Mouse (Mus musculus) megakaryocyte-erythroid progenitor cell, adult 5-6 weeks (primary cell): ENCODE results near the gene Mob4. TPM values are rescaled to one million over a fixed set of nuclear protein-coding genes. Genes with fewer than 3 reads are reported as not detected.

Experiments used
- total RNA-seq, 2 experiments: library from RNA; stranded (forward) in 1 of 2; stranded (reverse) in 1 of 2; fragments of 200-1000, 215-1000 nt in 1 of 2; fragments of >200 nt in 1 of 2; fragmentation: Nextera tagmentation in 1 of 2; gene quantifications; 2 replicates each; pipeline ENCODE4 v1.2.3; 2014 to 2017

The Mob4 gene
- total RNA-seq, 2 experiments from 2014 or later, result 29.4 to 42.6 TPM

Other genes starting within 250 kb of the Mob4 start
- gene Ankrd44, start 204.8 kb upstream of the Mob4 start, total RNA-seq (2014; fragmentation: Nextera tagmentation), result 19.2 and 23.8 TPM in 2 replicates
- gene Ankrd44, start 204.8 kb upstream of the Mob4 start, total RNA-seq (2017), result 12.5 and 17.5 TPM in 2 replicates
- gene Sf3b1, start 103.8 kb upstream of the Mob4 start, total RNA-seq (2014; fragmentation: Nextera tagmentation), result 192 and 240 TPM in 2 replicates
- 311 and 350 TPM in 2 replicates for gene Sf3b1, start 103.8 kb upstream of the Mob4 start, total RNA-seq (2017)
- gene Coq10b, start 78.5 kb upstream of the Mob4 start, total RNA-seq (2014; fragmentation: Nextera tagmentation), result 10.8 and 15.6 TPM in 2 replicates
- 15.7 and 29.5 TPM in 2 replicates for gene Coq10b, start 78.5 kb upstream of the Mob4 start, total RNA-seq (2017)
- 836 and 866 TPM in 2 replicates for gene Hspe1, start 43.1 kb upstream of the Mob4 start, total RNA-seq (2014; fragmentation: Nextera tagmentation)
- gene Hspe1, start 43.1 kb upstream of the Mob4 start, total RNA-seq (2017), result 921 and 969 TPM in 2 replicates
- 526 and 530 TPM in 2 replicates for gene Hspd1, start 43.0 kb upstream of the Mob4 start, total RNA-seq (2014; fragmentation: Nextera tagmentation)
- gene Hspd1, start 43.0 kb upstream of the Mob4 start, total RNA-seq (2017), result 929 and 1,055 TPM in 2 replicates
- gene Rftn2, start 95.6 kb downstream of the Mob4 start, total RNA-seq (2014; fragmentation: Nextera tagmentation), result 0.26 TPM in 1 of 2 replicates, not detected in the other
- gene Rftn2, start 95.6 kb downstream of the Mob4 start, total RNA-seq (2017), result 0.11 TPM in 1 of 2 replicates, not detected in the other
- 8.8 and 11.1 TPM in 2 replicates for gene Mars2, start 105.9 kb downstream of the Mob4 start, total RNA-seq (2014; fragmentation: Nextera tagmentation)
- 11.4 and 12.2 TPM in 2 replicates for gene Mars2, start 105.9 kb downstream of the Mob4 start, total RNA-seq (2017)
- 0.40 and 1.9 TPM in 2 replicates for gene Boll, start 232.2 kb downstream of the Mob4 start, total RNA-seq (2014; fragmentation: Nextera tagmentation)
- gene Boll, start 232.2 kb downstream of the Mob4 start, total RNA-seq (2017), result not detected in 2 replicates